Mouse (Mus musculus) lung, postnatal 0 days (tissue): ENCODE data around the gene Tsga8.

Experiments
- CTCF ChIP-seq: IDR thresholded peaks from 2 replicates; pipeline ENCODE4 v1.5.1; 2016; ENCODE audit warnings: antibody characterized with exemption, mild to moderate bottlenecking
- EP300 ChIP-seq: IDR thresholded peaks from 2 replicates; pipeline ENCODE4 v1.6.1; 2016; ENCODE audit warnings: antibody characterized with exemption, mild to moderate bottlenecking, control low read depth

DNA sequence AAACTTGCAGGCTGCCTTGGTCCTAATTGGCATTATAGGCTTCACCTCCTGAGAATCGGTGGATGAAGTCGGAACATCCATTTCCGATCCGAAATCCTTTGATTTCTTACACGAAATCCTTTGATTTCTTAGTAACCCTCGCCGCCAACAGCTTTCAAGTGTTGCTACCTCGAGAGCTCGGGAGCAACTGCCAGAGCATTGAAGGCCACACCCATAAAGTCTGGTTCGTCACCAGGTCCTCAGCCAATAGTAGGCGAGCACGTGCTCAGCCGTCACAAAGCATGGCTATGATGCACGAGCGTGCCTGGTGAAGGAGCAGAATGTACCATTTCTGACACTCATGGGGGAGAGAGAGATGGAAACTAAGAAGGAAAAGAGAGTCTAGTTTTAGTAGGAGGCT is at the start of gene Tsga8:
- TF ChIP-seq CTCF (no peak), EP300 (no peak)
